Mouse (Mus musculus) stomach, postnatal 0 days (tissue): ENCODE results near the gene H1foo. TPM values are rescaled to one million over a fixed set of nuclear protein-coding genes. Genes with fewer than 3 reads are reported as not detected.
A peak's percentile ranks its signal among the peaks of the same experiment; 100 is the strongest.

Experiments
- ATAC-seq: fragments of 200-750 bp; cut with Nextera tagmentation; 2 replicates; pipeline ENCODE4 v1.8.0; 2017; ENCODE audit not compliant: low FRiP score, low TSS enrichment
- DNase-seq: peaks from one replicate; pipeline ENCODE4 v3.0.0-alpha.2; 2016; ENCODE audit warnings: low spot score
- H3K27ac ChIP-seq: fragments of 300-500 bp; sonication (generic); replicated peaks from 2 replicates; pipeline ENCODE4 v1.5.1; 2014; ENCODE audit warnings: mild to moderate bottlenecking, control low read depth
- H3K27me3 ChIP-seq: fragments of 300-500 bp; sonication (generic); 2 replicates; pipeline ENCODE4 v1.6.1; 2014; ENCODE audit warnings: low read length; ENCODE audit not compliant: control insufficient read depth, insufficient read depth
- H3K36me3 ChIP-seq: fragments of 300-500 bp; sonication (generic); 2 replicates; pipeline ENCODE4 v1.6.1; 2014; ENCODE audit warnings: low read length, mixed read lengths; ENCODE audit not compliant: control insufficient read depth, insufficient read depth
- H3K4me1 ChIP-seq: fragments of 300-500 bp; sonication (generic); replicated peaks from 2 replicates; pipeline ENCODE4 v1.6.1; 2014; ENCODE audit warnings: antibody characterized with exemption; ENCODE audit not compliant: control insufficient read depth, insufficient read depth
- H3K4me2 ChIP-seq: fragments of 300-500 bp; sonication (generic); replicated peaks from 2 replicates; pipeline ENCODE4 v1.6.1; 2014; ENCODE audit warnings: low read depth, mild to moderate bottlenecking, control low read depth, moderate library complexity
- H3K4me3 ChIP-seq: fragments of 300-500 bp; sonication (generic); 2 replicates; pipeline ENCODE4 v1.5.1; 2014; ENCODE audit warnings: low read depth, low read length, control low read depth
- H3K9ac ChIP-seq: fragments of 300-500 bp; sonication (generic); 2 replicates; pipeline ENCODE4 v1.6.1; 2014; ENCODE audit warnings: mild to moderate bottlenecking, low read length, control low read depth, mixed read lengths
- H3K9me3 ChIP-seq: fragments of 300-500 bp; sonication (generic); 2 replicates; pipeline ENCODE4 v1.6.1; 2016; ENCODE audit warnings: low read length; ENCODE audit not compliant: control insufficient read depth
- CTCF ChIP-seq: IDR thresholded peaks from 2 replicates; pipeline ENCODE4 v1.5.1; 2016; ENCODE audit warnings: antibody characterized with exemption, low read depth, mild to moderate bottlenecking, moderate library complexity
- EP300 ChIP-seq: optimal IDR thresholded peaks from 2 replicates; pipeline ENCODE3; 2016; ENCODE audit warnings: antibody characterized with exemption
- WGBS: fragments of 180-500 bp; shearing (Covaris S2); extraction: QIAGEN DNeasy Blood & Tissue Kit; methylation state at CpG from one replicate; pipeline ENCODE4 v1.1.7; 2014; 5-methylcytosine and 5-hydroxymethylcytosine counted together
- polyA plus RNA-seq: library from polyadenylated mRNA; unstranded; fragments of >200 nt; fragmentation: Nextera tagmentation; extraction: Ambion mirVana; gene quantifications from 2 replicates; pipeline ENCODE4 v1.2.1, GENCODE M21; 2015

The H1foo gene
- polyA plus RNA-seq, 1 experiment from 2014 or later, result not detected

DNA sequence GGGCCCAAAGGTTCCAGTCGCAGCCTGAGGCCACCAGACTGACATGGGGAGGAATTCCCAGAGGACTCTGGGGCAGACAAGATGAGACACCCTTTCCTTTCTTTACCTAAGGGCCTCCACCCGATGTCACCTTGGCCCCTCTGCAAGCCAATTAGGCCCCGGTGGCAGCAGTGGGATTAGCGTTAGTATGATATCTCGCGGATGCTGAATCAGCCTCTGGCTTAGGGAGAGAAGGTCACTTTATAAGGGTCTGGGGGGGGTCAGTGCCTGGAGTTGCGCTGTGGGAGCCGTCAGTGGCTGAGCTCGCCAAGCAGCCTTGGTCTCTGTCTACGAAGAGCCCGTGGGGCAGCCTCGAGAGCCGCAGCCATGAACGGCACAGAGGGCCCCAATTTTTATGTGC is 13.1 kb upstream of the H1foo start, which contains the start of gene Rho:
TSS of gene Rho (plus strand) at position 110 of the 400 bp plus-strand sequence.
- H3K9me3 ChIP-seq, result no peaks in the 10 kb centered on the region
- H3K9ac ChIP-seq, result no peak within 1 kb of the TSS
- no peak within 1 kb of the TSS for H3K27ac ChIP-seq
- H3K4me1 ChIP-seq, result no peaks in the 10 kb centered on the region
- H3K4me2 ChIP-seq, result no peak within 1 kb of the TSS
- 86% methylated on average over 14 of the region's 14 CpGs for WGBS
- no peaks in the 10 kb centered on the region for H3K36me3 ChIP-seq
- DNase-seq, result no peak
- no peak for ATAC-seq
- H3K27me3 ChIP-seq, result no peaks in the 10 kb centered on the region
- TF ChIP-seq CTCF (no peak), EP300 (no peak)
- no peak within 1 kb of the TSS for H3K4me3 ChIP-seq

DNA sequence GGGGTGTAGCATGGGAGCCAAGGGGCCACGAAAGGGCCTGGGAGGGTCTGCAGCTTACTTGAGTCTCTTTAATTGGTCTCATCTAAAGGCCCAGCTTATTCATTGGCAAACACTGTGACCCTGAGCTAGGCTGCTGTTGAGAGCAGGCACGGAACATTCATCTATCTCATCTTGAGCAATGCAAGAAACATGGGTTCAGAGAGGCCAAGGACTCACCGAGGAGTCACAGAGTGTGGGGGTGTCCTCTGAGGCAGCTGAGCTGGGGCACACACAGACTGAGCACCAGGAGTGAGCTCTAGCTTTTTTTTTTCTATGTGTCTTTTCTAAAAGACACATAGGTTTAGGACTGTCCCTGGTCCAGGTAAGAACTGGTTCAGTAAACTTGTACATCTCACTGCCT is 12.3 kb upstream of the H1foo start:
- Histone ChIP-seq H3K9ac (no peak overlapping the region), H3K36me3 (no peaks in the 10 kb centered on the region), H3K9me3 (no peaks in the 10 kb centered on the region), H3K27me3 (no peaks in the 10 kb centered on the region), H3K4me1 (no peaks in the 10 kb centered on the region), H3K4me2 (no peak overlapping the region), H3K27ac (no peak overlapping the region), H3K4me3 (no peak overlapping the region)
- ATAC-seq (no peak), DNase-seq (no peak)
- WGBS, result 89% methylated on average over 3 of the region's 3 CpGs
- TF ChIP-seq CTCF (no peak), EP300 (no peak)

DNA sequence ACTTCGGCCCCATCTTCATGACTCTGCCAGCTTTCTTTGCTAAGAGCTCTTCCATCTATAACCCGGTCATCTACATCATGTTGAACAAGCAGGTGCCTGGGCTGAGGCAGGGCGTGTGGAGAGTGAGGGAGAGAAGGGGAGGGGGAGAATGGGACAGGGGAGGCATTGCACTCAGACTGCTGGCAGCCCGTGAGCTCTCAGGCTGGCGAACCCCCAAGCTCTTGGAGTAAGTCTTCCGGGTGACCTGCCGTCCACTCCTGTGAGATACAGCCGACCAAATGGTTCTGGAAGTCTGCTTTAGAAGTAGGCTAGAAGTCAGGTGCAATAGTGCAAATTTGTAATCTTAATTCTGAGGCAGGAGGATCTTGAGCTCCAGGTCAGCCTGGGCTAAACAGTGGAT is 9.2 kb upstream of the H1foo start:
- TF ChIP-seq CTCF (no peak), EP300 (no peak)
- Histone ChIP-seq H3K9me3 (0 out of 2 replicates have a peak, but pooled peaks cover 3% of the 10 kb centered on the region), H3K4me1 (no peaks in the 10 kb centered on the region), H3K4me2 (no peak overlapping the region), H3K27me3 (no peaks in the 10 kb centered on the region), H3K9ac (no peak overlapping the region), H3K36me3 (no peaks in the 10 kb centered on the region), H3K27ac (no peak overlapping the region), H3K4me3 (no peak overlapping the region)
- 80% methylated on average over 8 of the region's 8 CpGs for WGBS
- ATAC-seq (no peak), DNase-seq (no peak)

DNA sequence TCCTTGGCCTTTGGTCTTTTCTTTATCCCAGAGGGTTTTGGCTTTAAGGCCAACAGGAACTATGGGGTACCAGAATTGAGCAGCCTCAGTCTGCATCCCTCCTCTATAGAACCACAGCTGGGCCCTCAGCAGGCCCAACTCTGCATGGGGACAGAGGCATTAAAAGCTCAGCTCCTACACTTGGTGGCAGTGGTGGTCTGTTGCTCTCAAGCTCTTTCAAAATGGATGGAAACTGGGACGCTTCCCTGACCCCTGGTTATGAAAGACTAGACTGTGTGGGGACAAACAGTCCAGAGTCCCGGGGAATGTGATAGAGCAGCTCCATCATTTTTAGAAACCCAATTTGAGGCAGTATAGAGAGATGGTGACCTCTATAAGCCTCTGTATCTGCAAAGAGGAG is 6.7 kb upstream of the H1foo start:
- Histone ChIP-seq H3K4me2 (no peak overlapping the region), H3K9me3 (0 out of 2 replicates have a peak, but pooled peaks cover 3% of the 10 kb centered on the region), H3K36me3 (no peaks in the 10 kb centered on the region), H3K9ac (no peak overlapping the region), H3K27me3 (no peaks in the 10 kb centered on the region), H3K4me3 (no peak overlapping the region), H3K27ac (no peak overlapping the region), H3K4me1 (no peaks in the 10 kb centered on the region)
- no peak for ATAC-seq
- WGBS, result 89% methylated on average over 2 of the region's 2 CpGs
- TF ChIP-seq EP300 (no peak), CTCF (no peak)
- no peak for DNase-seq

DNA sequence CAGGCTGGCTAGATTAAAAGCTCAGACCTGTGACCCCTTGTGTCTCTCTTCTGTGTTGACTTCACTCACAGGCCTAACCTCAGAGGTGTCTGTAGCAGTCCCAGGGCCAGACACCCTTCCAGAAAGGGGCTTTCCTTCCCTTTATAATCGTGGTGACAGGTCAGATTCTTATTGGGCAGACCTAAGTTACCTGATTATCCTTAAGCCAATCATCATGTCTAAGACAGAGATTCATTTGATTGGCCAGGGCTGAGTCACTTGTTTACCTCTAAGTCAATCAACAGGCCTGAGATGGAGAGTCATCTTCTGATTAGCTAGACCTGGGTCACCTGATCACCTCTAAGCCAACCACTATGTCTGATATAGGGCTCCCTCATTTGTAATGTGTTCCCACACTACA is 5.9 kb upstream of the H1foo start:
- no peak for TF ChIP-seq CTCF
- no peak for TF ChIP-seq EP300
- H3K4me1 ChIP-seq, result peaks cover 2% of the 10 kb centered on the region; the same call in 1 of the 2 replicates
- no peak for ATAC-seq
- H3K36me3 ChIP-seq, result no peaks in the 10 kb centered on the region
- DNase-seq, result no peak
- H3K4me2 ChIP-seq, result no peak overlapping the region
- H3K9me3 ChIP-seq, result 0 out of 2 replicates have a peak, but pooled peaks cover 3% of the 10 kb centered on the region
- no peak overlapping the region for H3K4me3 ChIP-seq
- no peak overlapping the region for H3K27ac ChIP-seq
- H3K9ac ChIP-seq, result no peak overlapping the region
- 64% methylated on average over 1 of the region's 1 CpGs for WGBS
- no peaks in the 10 kb centered on the region for H3K27me3 ChIP-seq

DNA sequence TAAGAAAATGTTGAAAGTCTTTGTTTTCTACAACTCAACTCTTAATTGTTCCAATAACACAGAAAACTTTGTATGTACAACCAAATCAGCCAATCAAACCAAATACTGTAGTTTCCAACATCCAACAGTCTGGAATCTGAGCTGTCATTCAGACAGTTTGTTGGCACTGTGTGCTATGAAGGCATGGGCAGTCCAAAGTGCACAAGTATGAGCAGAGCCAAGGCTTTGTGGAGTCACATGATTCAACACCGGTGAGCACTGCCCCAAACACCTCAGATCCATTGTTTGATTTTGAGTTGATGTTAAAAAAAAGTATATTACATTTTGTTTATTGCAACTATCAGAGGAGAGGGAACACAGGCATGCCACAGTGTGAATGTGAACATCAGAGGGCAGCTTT is 4.1 kb upstream of the H1foo start:
- Histone ChIP-seq H3K27ac (no peak overlapping the region), H3K4me3 (no peak overlapping the region), H3K4me2 (no peak overlapping the region), H3K27me3 (no peaks in the 10 kb centered on the region), H3K4me1 (peaks cover 4% of the 10 kb centered on the region; the same call in 1 of the 2 replicates), H3K9ac (no peak overlapping the region), H3K36me3 (no peaks in the 10 kb centered on the region), H3K9me3 (0 out of 2 replicates have a peak, but pooled peaks cover 3% of the 10 kb centered on the region)
- ATAC-seq (peak; percentile 85), DNase-seq (peak; percentile 46)
- WGBS, result 26% methylated on average over 1 of the region's 1 CpGs
- TF ChIP-seq EP300, result no peak
- no peak for TF ChIP-seq CTCF
